Mouse (Mus musculus) ES-E14 (cell line): ENCODE measurements around the gene Chrm3. TPM values are rescaled to one million over a fixed set of nuclear protein-coding genes. Genes with fewer than 3 reads are reported as not detected.

Experiments
- DNase-seq: peaks from one replicate; pipeline ENCODE4 v3.0.0-alpha.2; 2013; ENCODE audit warnings: low read depth, low spot score
- H3K27ac ChIP-seq: 2 replicates; pipeline ENCODE4 v1.5.1; 2012; ENCODE audit warnings: low read depth, mild to moderate bottlenecking, low read length, moderate library complexity, mixed read lengths; ENCODE audit not compliant: poor library complexity, insufficient read depth, severe bottlenecking
- H3K36me3 ChIP-seq: 2 replicates; pipeline ENCODE4 v1.6.1; 2012; ENCODE audit warnings: mild to moderate bottlenecking, low read length, moderate library complexity, mixed read lengths; ENCODE audit not compliant: control insufficient read depth, poor library complexity, insufficient read depth, severe bottlenecking
- H3K4me1 ChIP-seq, 2 experiments: fragments of 150-350 bp in 1 of 2; sonication (generic) in 1 of 2; 2 replicates each; pipeline ENCODE4 v1.6.1; 2012; ENCODE audit warnings: low read length in 2 of 2, mild to moderate bottlenecking in 1 of 2, mixed read lengths in 1 of 2; ENCODE audit not compliant: control insufficient read depth in 2 of 2, insufficient read depth in 2 of 2, poor library complexity in 1 of 2
- H3K4me3 ChIP-seq, 2 experiments: fragments of 150-350 bp in 1 of 2; sonication (generic) in 1 of 2; 2 replicates each; pipeline ENCODE4 v1.5.1; 2012; ENCODE audit warnings: low read length in 2 of 2, low read depth in 1 of 2, mild to moderate bottlenecking in 1 of 2, mixed read lengths in 1 of 2; ENCODE audit not compliant: insufficient read depth in 1 of 2, poor library complexity in 1 of 2, severe bottlenecking in 1 of 2
- H3K9ac ChIP-seq: 2 replicates; pipeline ENCODE4 v1.6.1; 2012; ENCODE audit warnings: low read depth, mild to moderate bottlenecking, low read length, mixed read lengths; ENCODE audit not compliant: poor library complexity, insufficient read depth, severe bottlenecking
- H3K9me3 ChIP-seq: fragments of 150-350 bp; sonication (generic); 2 replicates; pipeline ENCODE4 v1.6.1; 2012; ENCODE audit warnings: low read depth, mild to moderate bottlenecking, low read length; ENCODE audit not compliant: control insufficient read depth, insufficient read depth
- CHD2 ChIP-seq: IDR thresholded peaks from 2 replicates; pipeline ENCODE4 v1.6.1; 2014; ENCODE audit warnings: mild to moderate bottlenecking, low read depth, low read length, inconsistent platforms
- HCFC1 ChIP-seq: IDR thresholded peaks from 2 replicates; pipeline ENCODE4 v1.6.1; 2012; ENCODE audit warnings: low read length, inconsistent platforms, borderline replicate concordance; ENCODE audit not compliant: insufficient read depth
- MAFK ChIP-seq: IDR thresholded peaks from 2 replicates; pipeline ENCODE4 v1.6.1; 2014; ENCODE audit warnings: mild to moderate bottlenecking, low read depth, low read length, inconsistent platforms; ENCODE audit not compliant: insufficient read depth
- ZC3H11A ChIP-seq: IDR thresholded peaks from 2 replicates; pipeline ENCODE4 v1.6.1; 2012; ENCODE audit warnings: low read depth, mild to moderate bottlenecking, inconsistent platforms, low read length, borderline replicate concordance
- ZNF384 ChIP-seq: IDR thresholded peaks from 2 replicates; pipeline ENCODE4 v1.6.1; 2012; ENCODE audit warnings: low read depth, low read length, inconsistent platforms
- in situ Hi-C, 2 experiments: fragments of 600-800 bp; cut with MboI; formaldehyde crosslinking; loops; one replicate each; pipeline ENCODE4 v1.15.1; 2025; ENCODE audit warnings: low sequenced_read_pairs in 2 of 2, inconsistent platforms in 1 of 2; ENCODE audit not compliant: unreplicated experiment in 2 of 2
- total RNA-seq: library from RNA; depleted of rRNA; stranded (reverse); fragments of 300-350 nt; gene quantifications from 2 replicates; pipeline ENCODE4 v1.2.3, GENCODE M21; 2012

Gene Chrm3
- total RNA-seq, 1 experiment, result 2.7 TPM

GRCm38 (mm10) chr13:10157496-10157895 is 203.2 kb downstream of the Chrm3 start:
- no peak overlapping the region for H3K27ac ChIP-seq
- no peaks in the 10 kb centered on the region for H3K9me3 ChIP-seq
- H3K4me1 ChIP-seq, result no peaks in the 10 kb centered on the region
- no peak overlapping the region for H3K9ac ChIP-seq
- H3K4me3 ChIP-seq, result no peak overlapping the region
- in situ Hi-C loops, result no loop called here
- no peaks in the 10 kb centered on the region for H3K36me3 ChIP-seq
- DNase-seq, result no peak
- no peak for TF ChIP-seq ZNF384
- no peak for TF ChIP-seq HCFC1
- no peak for TF ChIP-seq CHD2
- no peak for TF ChIP-seq ZC3H11A

GRCm38 (mm10) chr13:10140573-10140972 is 220.1 kb downstream of the Chrm3 start:
- TF ChIP-seq MAFK (no peak), ZC3H11A (no peak), ZNF384 (no peak), HCFC1 (no peak), CHD2 (no peak)
- H3K9me3 ChIP-seq, result no peaks in the 10 kb centered on the region
- in situ Hi-C loops, result no loop called here

GRCm38 (mm10) chr13:10138878-10139277 is 221.8 kb downstream of the Chrm3 start:
- no peaks in the 10 kb centered on the region for H3K9me3 ChIP-seq
- in situ Hi-C loops, result no loop called here
- no peak overlapping the region for H3K9ac ChIP-seq
- H3K4me3 ChIP-seq, result no peak overlapping the region
- no peak overlapping the region for H3K27ac ChIP-seq
- H3K4me1 ChIP-seq, result no peaks in the 10 kb centered on the region
- no peaks in the 10 kb centered on the region for H3K36me3 ChIP-seq
- DNase-seq, result no peak
- no peak for TF ChIP-seq ZNF384
- no peak for TF ChIP-seq CHD2

More at GRCm38 (mm10) chr13:10140573-10140972, 220.1 kb downstream of the Chrm3 start:
- DNase-seq, result no peak
- no peaks in the 10 kb centered on the region for H3K4me1 ChIP-seq
- no peaks in the 10 kb centered on the region for H3K36me3 ChIP-seq
- H3K27ac ChIP-seq, result no peak overlapping the region
- H3K9ac ChIP-seq, result no peak overlapping the region
- H3K4me3 ChIP-seq, result no peak overlapping the region

GRCm38 (mm10) chr13:10131064-10131463 is 229.6 kb downstream of the Chrm3 start:
- Histone ChIP-seq H3K9me3 (no peaks in the 10 kb centered on the region), H3K27ac (no peak overlapping the region), H3K9ac (no peak overlapping the region), H3K4me1 (no peaks in the 10 kb centered on the region), H3K36me3 (no peaks in the 10 kb centered on the region), H3K4me3 (no peak overlapping the region)
- in situ Hi-C loops, result no loop called here
- DNase-seq, result no peak
- TF ChIP-seq ZNF384, result no peak
- TF ChIP-seq HCFC1, result no peak
- TF ChIP-seq MAFK, result no peak
- no peak for TF ChIP-seq ZC3H11A
- TF ChIP-seq CHD2, result no peak

- in situ Hi-C loops, result no loop called here
- Histone ChIP-seq H3K9ac (no peak overlapping the region), H3K9me3 (no peaks in the 10 kb centered on the region), H3K4me1 (no peaks in the 10 kb centered on the region), H3K36me3 (no peaks in the 10 kb centered on the region), H3K27ac (no peak overlapping the region), H3K4me3 (no peak overlapping the region)
- DNase-seq, result no peak
- no peak for TF ChIP-seq MAFK
- TF ChIP-seq ZNF384, result no peak
- TF ChIP-seq ZC3H11A, result no peak
- no peak for TF ChIP-seq CHD2
- no peak for TF ChIP-seq HCFC1
Observed at GRCm38 (mm10) chr13:10112211-10112610, 248.4 kb downstream of the Chrm3 start.
